Mouse (Mus musculus) myocyte (in vitro differentiated cells): ENCODE measurements around the gene Myo6.

Experiments used
- CEBPB ChIP-seq: IDR thresholded peaks from 2 replicates; pipeline ENCODE4 v1.6.1; 2011; ENCODE audit warnings: mild to moderate bottlenecking, moderate library complexity; ENCODE audit not compliant: poor library complexity, insufficient read depth, severe bottlenecking
- E2F4 ChIP-seq: IDR thresholded peaks from one replicate; pipeline ENCODE4 v1.6.1; 2011; ENCODE audit warnings: mild to moderate bottlenecking, control low read depth, moderate library complexity; ENCODE audit not compliant: insufficient read depth
- MAX ChIP-seq: IDR thresholded peaks from one replicate; pipeline ENCODE4 v1.6.1; 2011; ENCODE audit warnings: low read depth, mild to moderate bottlenecking, control low read depth
- MYOD1 ChIP-seq, 3 experiments: IDR thresholded peaks; one replicate each; pipeline ENCODE4 v1.6.1; 2011; ENCODE audit warnings: control low read depth in 2 of 3, low read depth in 2 of 3, mild to moderate bottlenecking in 2 of 3, moderate library complexity in 1 of 3; ENCODE audit not compliant: insufficient read length in 2 of 3, control insufficient read depth in 1 of 3
- MYOG ChIP-seq, 3 experiments: IDR thresholded peaks; one replicate each; pipeline ENCODE4 v1.6.1; 2011; ENCODE audit warnings: control low read depth in 2 of 3, low read depth in 2 of 3, mild to moderate bottlenecking in 2 of 3; ENCODE audit not compliant: insufficient read length in 2 of 3, control insufficient read depth in 1 of 3, insufficient read depth in 1 of 3
- POLR2A ChIP-seq: IDR thresholded peaks from one replicate; pipeline ENCODE4 v1.6.1; 2011; ENCODE audit warnings: low read depth, mild to moderate bottlenecking, control low read depth, moderate library complexity; ENCODE audit not compliant: insufficient read length
- REST ChIP-seq: IDR thresholded peaks from one replicate; pipeline ENCODE4 v1.6.1; 2011; ENCODE audit warnings: mild to moderate bottlenecking, control low read depth, moderate library complexity; ENCODE audit not compliant: insufficient read depth, insufficient read length
- SRF ChIP-seq: IDR thresholded peaks from one replicate; pipeline ENCODE4 v1.6.1; 2011; ENCODE audit warnings: low read depth; ENCODE audit not compliant: control insufficient read depth, insufficient read length
- TCF12 ChIP-seq: IDR thresholded peaks from one replicate; pipeline ENCODE4 v1.6.1; 2011; ENCODE audit warnings: mild to moderate bottlenecking, control low read depth; ENCODE audit not compliant: poor library complexity, insufficient read depth, severe bottlenecking
- TCF3 ChIP-seq: IDR thresholded peaks from one replicate; pipeline ENCODE4 v1.6.1; 2011; ENCODE audit warnings: low read depth, control low read depth; ENCODE audit not compliant: insufficient read length
- USF1 ChIP-seq: IDR thresholded peaks from one replicate; pipeline ENCODE4 v1.6.1; 2011; ENCODE audit warnings: low read depth, mild to moderate bottlenecking, control low read depth, moderate library complexity

DNA sequence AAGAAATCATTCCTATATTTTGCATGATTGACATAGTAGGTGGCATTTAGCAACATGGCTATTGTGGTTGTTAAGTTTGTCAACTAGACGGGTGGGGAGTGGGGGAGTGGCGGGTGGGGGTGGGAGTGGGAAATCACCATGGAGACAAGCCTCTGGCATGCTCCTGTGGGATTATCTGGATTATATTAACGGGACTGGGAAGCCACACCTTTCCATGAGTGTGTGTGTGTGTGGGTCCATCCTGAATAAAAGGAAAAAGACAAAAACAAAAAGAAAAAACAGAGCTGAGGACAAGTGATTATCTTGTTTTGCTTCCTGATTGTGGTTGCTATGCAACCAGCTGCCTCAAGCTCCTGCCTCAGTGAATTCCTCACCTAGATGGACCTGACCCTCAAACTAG lies 20.9 kb downstream of the Myo6 start:
- TF ChIP-seq MYOG (IDR thresholded peaks at IDR 0.05; ENCODE audit: control insufficient read depth in 1 of 3, insufficient read depth in 1 of 3, insufficient read length in 2 of 3, low read depth in 2 of 3) = no peak
- TF ChIP-seq CEBPB = no peak
- TF ChIP-seq USF1 = no peak
- TF ChIP-seq POLR2A = no peak
- TF ChIP-seq TCF12 = no peak
- TF ChIP-seq E2F4 = no peak
- no peak for TF ChIP-seq MAX
- TF ChIP-seq SRF = no peak
- no peak for TF ChIP-seq TCF3
- TF ChIP-seq REST = no peak
- no peak for TF ChIP-seq MYOD1 (IDR thresholded peaks at IDR 0.05; ENCODE audit: control insufficient read depth in 1 of 3, insufficient read length in 2 of 3, low read depth in 2 of 3)
